ENCODE assay signal across 25 mouse cellular contexts in genomic region chr17:70829943-70830715, GRCm38 (mm10). TPM values are rescaled to one million over a fixed set of nuclear protein-coding genes. Genes with fewer than 3 reads are reported as not detected.
DNase-seq lines count a peak whose midpoint lies in the region; ATAC-seq and TF ChIP-seq lines count a peak whose summit lies in the region.
"Had no signal": no experiment of that assay in that cellular context is flagged by ENCODE, and none has a peak within 500 bp of the region (broad histone marks: within the 10 kb centered on the region; RNA-seq: fewer than 3 reads in every experiment).

No protein-coding gene starts in this region.

- H3K4me3 ChIP-seq in heart, embryonic 10.5 days, result no peak overlapping the region
- no peak overlapping the region for H3K4me3 ChIP-seq in heart, embryonic 12.5 days
- no peak overlapping the region for H3K4me3 ChIP-seq in bone marrow macrophage, adult 2 months (ENCODE audit: insufficient read depth, low read length)
- H3K4me3 ChIP-seq: embryonic facial prominence, embryonic 10.5 days; forebrain, embryonic 10.5 days; hindbrain, embryonic 12.5 days had no signal

- no peak overlapping the region for H3K4me2 ChIP-seq in heart, embryonic 12.5 days
- H3K4me2 ChIP-seq: heart, embryonic 11.5 days; hindbrain, embryonic 12.5 days had no signal

- H3K27ac ChIP-seq in heart, embryonic 10.5 days, result no peak overlapping the region
- no peak overlapping the region for H3K27ac ChIP-seq in heart, embryonic 12.5 days (ENCODE audit: poor library complexity, severe bottlenecking)
- H3K27ac ChIP-seq in bone marrow macrophage, adult 2 months (ENCODE audit: insufficient read depth, low read depth, low read length), result peak overlapping the region; percentile 100
- H3K27ac ChIP-seq: embryonic facial prominence, embryonic 10.5 days; forebrain, embryonic 10.5 days; hindbrain, embryonic 12.5 days had no signal

- 86% methylated on average over 23 of the region's 23 CpGs for WGBS in heart, embryonic 10.5 days
- 87% methylated on average over 23 of the region's 23 CpGs for WGBS in heart, embryonic 12.5 days

- H3K9me3 ChIP-seq in heart, embryonic 10.5 days, result no peaks in the 10 kb centered on the region
- no peaks in the 10 kb centered on the region for H3K9me3 ChIP-seq in heart, embryonic 12.5 days (replicated peaks)
- H3K9me3 ChIP-seq: embryonic facial prominence, embryonic 10.5 days; forebrain, embryonic 10.5 days; hindbrain, embryonic 12.5 days had no signal

- H3K4me1 ChIP-seq in heart, embryonic 10.5 days, result peaks cover 6% of the 10 kb centered on the region; the same call in 1 of the 2 replicates
- no peaks in the 10 kb centered on the region for H3K4me1 ChIP-seq in heart, embryonic 12.5 days (replicated peaks)
- H3K4me1 ChIP-seq in bone marrow macrophage, adult 2 months (ENCODE audit: control insufficient read depth, insufficient read depth, low read length), result peaks cover 36% of the 10 kb centered on the region

- TF ChIP-seq POLR2A in bone marrow macrophage, adult 2 months (IDR thresholded peaks at IDR 0.05; ENCODE audit: borderline replicate concordance, low read depth, low read length), result no peak

- peak; percentile 49 for DNase-seq in embryo, embryonic 10 days (ENCODE audit: low spot score)
- DNase-seq in embryo, embryonic 11 days, result no peak
- DNase-seq in heart, embryonic 10.5 days (ENCODE audit: low spot score), result peak; percentile 62
- DNase-seq in ES-CJ7 (ENCODE audit: low read depth, low spot score), result peak; percentile 97
- DNase-seq in urinary bladder, adult 18-20 months (ENCODE audit: low spot score in 2 of 2), result no peak
- DNase-seq in MN1 (ENCODE audit: low spot score), result no peak
- DNase-seq: adrenal gland, adult 2 months; adrenal gland, postnatal 25 days; B cell, adult 2 months; cerebellum, adult 2 months; cerebellum, postnatal 10 days; gastrocnemius, postnatal 14 days; kidney, adult 8-10 months had no signal

- no peak for ATAC-seq in heart, embryonic 12.5 days (ENCODE audit: insufficient number of reproducible peaks, low FRiP score)
- ATAC-seq: CD4-positive, CD25-positive, alpha-beta regulatory T cell, adult 4 months; forebrain, embryonic 16.5 days; hindbrain, embryonic 16.5 days; inflammation-experienced regulatory T-cells, adult 6 months; intestine, postnatal 0 days had no signal

- no peaks in the 10 kb centered on the region for H3K36me3 ChIP-seq in heart, embryonic 10.5 days
- no peaks in the 10 kb centered on the region for H3K36me3 ChIP-seq in heart, embryonic 12.5 days
- H3K36me3 ChIP-seq: G1E; hindbrain, embryonic 12.5 days had no signal

- H3K9ac ChIP-seq in heart, embryonic 12.5 days, result no peak overlapping the region
- H3K9ac ChIP-seq: hindbrain, embryonic 12.5 days had no signal

- H3K27me3 ChIP-seq in heart, embryonic 10.5 days (ENCODE audit: insufficient read depth, poor library complexity, severe bottlenecking), result peaks cover 11% of the 10 kb centered on the region; the same call in 1 of the 2 replicates
- H3K27me3 ChIP-seq in heart, embryonic 12.5 days (replicated peaks), result no peaks in the 10 kb centered on the region; the same call in 1 of the 2 replicates
- H3K27me3 ChIP-seq: hindbrain, embryonic 12.5 days had no signal

- no peak for TF ChIP-seq CTCF in bone marrow macrophage, adult 2 months (IDR thresholded peaks at IDR 0.05; ENCODE audit: low read depth, low read length)

RNA-seq across cellular contexts. Expression of gene Tgif1, which starts 23.2 kb away (rescaled TPM):
- 31.5 and 58.1 TPM in 2 replicates for polyA plus RNA-seq in heart, embryonic 10.5 days (2016; fragmentation: Nextera tagmentation; extraction: Ambion mirVana)
- 35.8 and 38.6 TPM in 2 replicates for polyA plus RNA-seq in heart, embryonic 12.5 days (2016; fragmentation: Nextera tagmentation; extraction: Ambion mirVana)
- polyA plus RNA-seq in bone marrow macrophage, adult 2 months (2012; ENCODE audit: insufficient read depth, insufficient read length, missing spikeins), result 86.0 and 97.0 TPM in 2 replicates

Comparison
In these comparisons a context has a peak if more than half of its experiments do, and no peak if none do; other contexts are left out.
1. DNase-seq: peak in embryo, embryonic 10 days (single experiment), heart, embryonic 10.5 days (single experiment) and ES-CJ7 (single experiment); none in embryo, embryonic 11 days (single experiment), urinary bladder, adult 18-20 months (0 of 2) and MN1 (single experiment).